Mouse (Mus musculus): ENCODE results near the gene Il19. TPM values are rescaled to one million over a fixed set of nuclear protein-coding genes. Genes with fewer than 3 reads are reported as not detected.
A peak's percentile ranks its signal among the peaks of the same experiment; 100 is the strongest.

Il19 gene
- not detected in 2 replicates for polyA plus RNA-seq (2012; rRNA removed)

DNA sequence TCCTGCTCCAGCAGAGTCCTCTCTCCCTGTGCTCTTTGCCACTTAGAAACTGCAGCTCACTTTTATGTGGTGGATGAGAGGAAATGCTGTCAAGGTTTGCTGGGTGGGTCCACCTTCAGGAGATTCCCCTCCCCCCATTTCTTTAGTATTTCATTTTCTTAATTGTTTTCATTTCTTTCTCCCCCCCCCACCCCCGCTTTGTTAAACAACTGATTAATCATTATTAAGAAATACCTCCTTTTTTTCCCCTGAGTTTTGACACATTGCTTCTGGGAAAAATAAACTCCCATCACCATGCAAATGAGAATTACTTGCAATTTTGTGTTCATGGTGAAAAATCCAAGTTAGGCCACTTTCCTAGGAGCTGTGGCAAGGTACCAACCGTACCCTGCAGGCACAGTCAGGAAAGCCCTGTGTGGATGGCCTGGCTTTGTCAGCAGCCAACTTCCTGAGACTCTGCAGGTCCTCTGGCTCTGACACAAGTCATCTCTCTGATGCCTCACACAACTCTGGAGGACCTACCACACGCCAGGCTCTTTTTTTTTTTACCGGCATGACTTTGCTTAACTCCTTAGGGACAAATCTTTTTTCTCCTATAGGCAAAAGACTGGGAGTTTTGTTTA is at the start of gene Il19:
Gene Il19 (minus strand): TSS at position 51 of the 623 bp plus-strand sequence.
- Histone ChIP-seq H3K27me3 (ENCODE audit: control insufficient read depth, insufficient read depth, low read length) (no peaks in the 10 kb centered on the region), H3K27ac (ENCODE audit: insufficient read depth, low read length) (no peak within 1 kb of the TSS), H3K4me3 (ENCODE audit: extremely low read depth, insufficient read depth, insufficient read length) (no peak within 1 kb of the TSS), H3K4me1 (ENCODE audit: control insufficient read depth, insufficient read depth, insufficient read length) (no peaks in the 10 kb centered on the region), H3K36me3 (ENCODE audit: control insufficient read depth, insufficient read depth, low read length) (no peaks in the 10 kb centered on the region)
- no peak for TF ChIP-seq POLR2A (IDR thresholded peaks at IDR 0.05; ENCODE audit: low read depth, low read length)
- no peak for TF ChIP-seq CTCF (IDR thresholded peaks at IDR 0.05; ENCODE audit: extremely low read depth, insufficient read depth, insufficient read length, insufficient replicate concordance)
- 74% methylated on average over 4 of the region's 4 CpGs for WGBS
- no peak for DNase-seq (ENCODE audit: low read depth in 1 of 2, low spot score in 2 of 2)

DNA sequence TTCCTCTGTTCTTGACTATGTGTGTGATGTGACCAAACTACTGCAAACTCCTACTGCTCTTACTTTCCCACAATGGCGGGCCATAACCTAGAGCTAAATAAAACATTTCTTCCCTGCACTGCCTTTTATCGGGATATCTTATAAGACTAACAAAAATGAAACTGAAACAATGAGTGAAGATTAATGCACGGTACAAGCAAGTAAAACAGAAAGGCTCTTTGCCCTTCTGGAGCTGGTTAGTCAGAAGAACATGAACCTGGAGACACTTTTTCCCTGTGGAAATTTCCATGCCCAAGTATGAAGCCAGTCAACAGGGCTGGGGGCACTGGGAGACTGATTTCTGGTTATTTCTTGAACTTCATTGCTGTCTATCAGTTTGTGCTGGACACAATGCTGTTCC is 49.4 kb upstream of the Il19 start:
- 37% methylated on average over 3 of the region's 3 CpGs for WGBS
- no peak for DNase-seq (ENCODE audit: low read depth in 1 of 2, low spot score in 2 of 2)
- Histone ChIP-seq H3K27me3 (ENCODE audit: control insufficient read depth, insufficient read depth, low read length) (no peaks in the 10 kb centered on the region), H3K27ac (ENCODE audit: insufficient read depth, low read length) (no peak overlapping the region), H3K4me1 (ENCODE audit: control insufficient read depth, insufficient read depth, insufficient read length) (no peaks in the 10 kb centered on the region), H3K4me3 (ENCODE audit: extremely low read depth, insufficient read depth, insufficient read length) (no peak overlapping the region), H3K36me3 (ENCODE audit: control insufficient read depth, insufficient read depth, low read length) (no peaks in the 10 kb centered on the region)
- TF ChIP-seq POLR2A (IDR thresholded peaks at IDR 0.05; ENCODE audit: low read depth, low read length): no peak
- TF ChIP-seq CTCF (IDR thresholded peaks at IDR 0.05; ENCODE audit: extremely low read depth, insufficient read depth, insufficient read length, insufficient replicate concordance): no peak

DNA sequence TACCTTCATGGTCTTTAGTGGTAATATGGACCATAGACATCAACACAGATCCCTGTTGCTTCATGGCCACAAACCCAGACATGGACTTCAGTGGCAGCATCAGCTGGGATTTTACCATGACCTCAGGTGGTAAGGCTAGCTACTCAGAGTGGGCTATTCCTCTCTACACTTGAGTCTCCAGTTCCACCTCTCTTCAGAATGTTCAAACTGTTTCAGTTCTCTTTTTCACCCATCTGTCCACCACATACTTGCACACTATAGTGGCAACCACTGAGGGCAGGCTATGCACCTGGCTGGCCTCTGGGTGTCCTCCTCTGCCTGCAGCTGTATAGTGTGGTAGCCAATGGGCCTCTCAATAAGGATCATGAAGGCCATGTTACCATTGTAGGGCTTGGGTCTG is 47.5 kb upstream of the Il19 start:
- Histone ChIP-seq H3K27me3 (ENCODE audit: control insufficient read depth, insufficient read depth, low read length) (no peaks in the 10 kb centered on the region), H3K4me3 (ENCODE audit: extremely low read depth, insufficient read depth, insufficient read length) (no peak overlapping the region), H3K27ac (ENCODE audit: insufficient read depth, low read length) (no peak overlapping the region), H3K36me3 (ENCODE audit: control insufficient read depth, insufficient read depth, low read length) (no peaks in the 10 kb centered on the region), H3K4me1 (ENCODE audit: control insufficient read depth, insufficient read depth, insufficient read length) (no peaks in the 10 kb centered on the region)
- TF ChIP-seq CTCF (IDR thresholded peaks at IDR 0.05; ENCODE audit: extremely low read depth, insufficient read depth, insufficient read length, insufficient replicate concordance) (peak; percentile 37; the same call in 1 of the 2 replicates), POLR2A (IDR thresholded peaks at IDR 0.05; ENCODE audit: low read depth, low read length) (no peak)
- peak in 1 of 2 experiments; percentile 33 for DNase-seq (ENCODE audit: low read depth in 1 of 2, low spot score in 2 of 2)

DNA sequence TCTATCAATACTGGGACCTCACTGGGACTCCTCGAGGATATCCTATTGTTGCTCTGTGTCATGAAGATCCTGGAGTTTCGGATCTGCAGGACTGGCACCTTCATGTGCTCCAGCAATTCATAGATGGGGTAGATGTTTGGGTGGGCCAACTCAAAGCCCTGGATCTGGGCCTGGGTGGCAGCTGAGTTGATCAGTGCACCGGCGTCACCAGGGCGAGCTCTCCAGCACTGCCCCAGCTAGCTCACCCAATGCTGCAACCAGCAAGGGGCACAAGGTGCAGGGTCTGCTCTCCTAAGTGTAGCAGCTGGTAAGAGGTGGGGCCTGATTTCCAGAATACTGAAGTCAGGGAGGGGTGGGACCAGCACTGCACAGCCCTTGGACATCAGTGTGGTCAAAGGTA is 47.1 kb upstream of the Il19 start:
- H3K4me3 ChIP-seq (ENCODE audit: extremely low read depth, insufficient read depth, insufficient read length): no peak overlapping the region
- TF ChIP-seq CTCF (IDR thresholded peaks at IDR 0.05; ENCODE audit: extremely low read depth, insufficient read depth, insufficient read length, insufficient replicate concordance): no peak
- no peak for TF ChIP-seq POLR2A (IDR thresholded peaks at IDR 0.05; ENCODE audit: low read depth, low read length)
- WGBS: 90% methylated on average over 5 of the region's 5 CpGs
- no peaks in the 10 kb centered on the region for H3K36me3 ChIP-seq (ENCODE audit: control insufficient read depth, insufficient read depth, low read length)
- no peak for DNase-seq (ENCODE audit: low read depth in 1 of 2, low spot score in 2 of 2)
- H3K4me1 ChIP-seq (ENCODE audit: control insufficient read depth, insufficient read depth, insufficient read length): no peaks in the 10 kb centered on the region
- no peak overlapping the region for H3K27ac ChIP-seq (ENCODE audit: insufficient read depth, low read length)
- no peaks in the 10 kb centered on the region for H3K27me3 ChIP-seq (ENCODE audit: control insufficient read depth, insufficient read depth, low read length)

DNA sequence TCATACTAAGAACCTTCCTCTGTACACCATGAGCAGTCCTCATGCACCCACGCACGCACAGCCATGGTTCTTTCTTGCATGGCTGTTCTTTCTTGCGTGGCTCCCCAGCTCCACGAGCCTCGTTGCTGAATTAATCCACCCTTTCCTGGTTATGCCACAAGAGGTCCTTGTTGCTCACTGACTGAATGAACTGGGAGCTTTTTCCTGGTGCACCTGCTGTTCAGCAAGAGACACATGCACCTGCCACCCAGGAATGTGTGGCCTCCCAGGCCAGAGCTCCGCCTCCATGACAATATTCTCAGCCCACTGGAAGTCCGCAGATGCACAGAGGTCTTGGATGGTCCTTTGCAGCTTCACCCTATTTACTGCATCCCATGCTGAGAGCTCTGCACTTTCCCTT is 44.5 kb upstream of the Il19 start:
- no peak overlapping the region for H3K27ac ChIP-seq (ENCODE audit: insufficient read depth, low read length)
- H3K27me3 ChIP-seq (ENCODE audit: control insufficient read depth, insufficient read depth, low read length): no peaks in the 10 kb centered on the region
- 65% methylated on average over 7 of the region's 7 CpGs for WGBS
- TF ChIP-seq CTCF (IDR thresholded peaks at IDR 0.05; ENCODE audit: extremely low read depth, insufficient read depth, insufficient read length, insufficient replicate concordance) (no peak), POLR2A (IDR thresholded peaks at IDR 0.05; ENCODE audit: low read depth, low read length) (no peak)
- H3K36me3 ChIP-seq (ENCODE audit: control insufficient read depth, insufficient read depth, low read length): no peaks in the 10 kb centered on the region
- H3K4me1 ChIP-seq (ENCODE audit: control insufficient read depth, insufficient read depth, insufficient read length): no peaks in the 10 kb centered on the region
- H3K4me3 ChIP-seq (ENCODE audit: extremely low read depth, insufficient read depth, insufficient read length): no peak overlapping the region
- DNase-seq (ENCODE audit: low read depth in 1 of 2, low spot score in 2 of 2): no peak

DNA sequence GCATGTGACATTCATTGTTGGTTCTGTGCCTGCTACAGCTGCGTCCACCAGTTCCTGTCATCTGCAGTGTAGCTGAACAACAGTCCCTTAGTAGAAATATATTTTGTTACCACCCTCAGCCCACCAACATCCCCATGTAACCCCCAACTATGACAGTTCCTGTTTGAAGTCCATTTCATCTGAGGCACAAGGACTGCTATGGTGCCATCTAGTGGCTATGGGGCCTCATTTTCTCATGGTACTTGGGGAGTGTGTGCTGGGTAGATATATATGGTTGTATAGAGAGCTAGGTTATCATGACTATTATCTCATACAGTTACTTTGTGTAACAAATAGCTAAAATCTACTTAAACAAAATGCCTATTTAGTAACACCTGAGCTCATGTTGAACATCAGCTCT is 39.5 kb upstream of the Il19 start:
- no peaks in the 10 kb centered on the region for H3K27me3 ChIP-seq (ENCODE audit: control insufficient read depth, insufficient read depth, low read length)
- no peaks in the 10 kb centered on the region for H3K36me3 ChIP-seq (ENCODE audit: control insufficient read depth, insufficient read depth, low read length)
- 26% methylated on average over 1 of the region's 1 CpGs for WGBS
- peak; percentile 66; the same call in 1 of the 2 replicates for TF ChIP-seq CTCF (IDR thresholded peaks at IDR 0.05; ENCODE audit: extremely low read depth, insufficient read depth, insufficient read length, insufficient replicate concordance)
- no peak for TF ChIP-seq POLR2A (IDR thresholded peaks at IDR 0.05; ENCODE audit: low read depth, low read length)
- H3K4me1 ChIP-seq (ENCODE audit: control insufficient read depth, insufficient read depth, insufficient read length): no peaks in the 10 kb centered on the region
- DNase-seq (ENCODE audit: low read depth in 1 of 2, low spot score in 2 of 2): peak; percentile 46 to 66
- H3K4me3 ChIP-seq (ENCODE audit: extremely low read depth, insufficient read depth, insufficient read length): no peak overlapping the region
- no peak overlapping the region for H3K27ac ChIP-seq (ENCODE audit: insufficient read depth, low read length)

DNA sequence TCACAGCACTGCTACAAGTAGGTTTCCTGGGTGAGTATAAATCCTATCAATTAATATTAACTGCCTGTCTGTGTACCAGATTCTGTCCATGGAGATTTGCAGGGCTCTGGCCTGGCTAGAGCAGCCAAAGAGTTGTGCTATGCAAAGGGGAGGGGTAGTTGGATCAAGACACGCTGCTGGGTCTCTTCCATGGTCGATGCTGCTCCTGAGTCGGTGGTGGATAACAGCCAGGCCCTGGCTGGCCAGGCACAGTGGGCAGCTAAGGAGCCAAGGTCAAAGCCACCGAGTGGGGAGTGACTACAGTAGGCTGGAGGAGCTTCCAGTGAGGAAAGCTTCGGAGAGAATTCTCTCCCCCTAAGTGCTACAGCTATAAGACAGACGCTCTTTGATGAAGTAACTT is 24.0 kb upstream of the Il19 start:
- Histone ChIP-seq H3K36me3 (ENCODE audit: control insufficient read depth, insufficient read depth, low read length) (no peaks in the 10 kb centered on the region), H3K4me1 (ENCODE audit: control insufficient read depth, insufficient read depth, insufficient read length) (no peaks in the 10 kb centered on the region), H3K27me3 (ENCODE audit: control insufficient read depth, insufficient read depth, low read length) (no peaks in the 10 kb centered on the region), H3K27ac (ENCODE audit: insufficient read depth, low read length) (no peak overlapping the region), H3K4me3 (ENCODE audit: extremely low read depth, insufficient read depth, insufficient read length) (no peak overlapping the region)
- DNase-seq (ENCODE audit: low read depth in 1 of 2, low spot score in 2 of 2): no peak
- TF ChIP-seq POLR2A (IDR thresholded peaks at IDR 0.05; ENCODE audit: low read depth, low read length): no peak
- 80% methylated on average over 6 of the region's 6 CpGs for WGBS

Data from spleen, adult 2 months (tissue).